Mouse (Mus musculus): ENCODE measurements around the gene Oasl2. TPM values are rescaled to one million over a fixed set of nuclear protein-coding genes. Genes with fewer than 3 reads are reported as not detected.
"Not testable (repeated sequence)": the region's sequence is repeated elsewhere in the genome, so short reads cannot be mapped to it uniquely, and the experiment has no call there.

The Oasl2 gene
- polyA plus RNA-seq, 1 experiment: 44.3 TPM

DNA sequence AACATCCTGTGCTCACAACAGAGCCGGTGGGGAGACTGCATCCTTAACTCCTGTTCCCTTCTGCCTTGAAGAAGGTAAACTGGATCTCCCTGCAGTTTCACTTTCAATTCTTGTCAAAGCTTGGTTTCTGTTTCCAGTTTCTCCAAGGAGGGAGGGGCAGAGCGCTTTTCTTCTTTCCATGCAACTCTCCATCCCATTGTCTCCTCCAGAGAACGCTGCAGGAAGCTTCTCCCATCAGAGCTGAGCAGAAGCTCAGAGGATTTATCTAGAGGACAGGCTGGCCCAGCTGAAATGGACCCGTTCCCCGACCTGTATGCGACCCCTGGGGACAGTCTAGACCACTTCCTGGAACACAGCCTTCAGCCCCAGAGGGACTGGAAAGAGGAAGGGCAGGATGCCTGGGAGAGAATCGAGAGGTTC is 648 bp downstream of the Oasl2 start:
- WGBS: under 1% methylated on average over 7 of the region's 7 CpGs
- Histone ChIP-seq H3K4me1 (ENCODE audit: control insufficient read depth, insufficient read depth, low read length) (peaks cover 2% of the 10 kb centered on the region), H3K27ac (ENCODE audit: control insufficient read depth, insufficient read depth, low read depth, low read length, poor library complexity) (peak overlapping the region; percentile 42), H3K4me3 (replicated peaks; ENCODE audit: control insufficient read depth, low read depth, low read length) (peak overlapping the region; percentile 51)
- TF ChIP-seq CTCF (IDR thresholded peaks at IDR 0.05; ENCODE audit: control insufficient read depth, insufficient read depth, low read length): no peak
- no peak for TF ChIP-seq POLR2A (IDR thresholded peaks at IDR 0.05; ENCODE audit: borderline replicate concordance, control insufficient read depth, low read depth, low read length)

DNA sequence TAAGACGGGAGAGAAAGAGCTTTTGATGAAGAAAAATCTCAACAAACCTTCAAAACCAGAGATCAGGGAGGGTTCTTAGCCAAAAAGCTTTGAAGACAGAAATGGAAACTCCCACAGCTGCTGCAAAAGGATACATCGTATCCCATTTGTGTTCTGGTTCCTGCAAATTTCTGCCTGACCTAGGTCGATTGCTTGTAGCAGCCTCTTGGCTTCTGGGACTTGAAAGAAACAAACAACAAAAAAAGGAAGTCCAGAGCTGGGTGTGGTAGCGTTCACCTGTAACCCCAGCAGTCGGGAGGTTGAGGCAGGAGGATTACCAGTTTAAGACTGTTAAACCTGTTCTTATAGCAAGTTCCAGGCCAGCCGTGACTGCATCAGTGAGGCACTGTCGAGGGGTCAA is 2.1 kb downstream of the Oasl2 start:
- peak overlapping the region; percentile 41 for H3K4me3 ChIP-seq (replicated peaks; ENCODE audit: control insufficient read depth, low read depth, low read length)
- H3K27ac ChIP-seq (ENCODE audit: control insufficient read depth, insufficient read depth, low read depth, low read length, poor library complexity): no peak overlapping the region
- TF ChIP-seq POLR2A (IDR thresholded peaks at IDR 0.05; ENCODE audit: borderline replicate concordance, control insufficient read depth, low read depth, low read length): no peak
- TF ChIP-seq CTCF (IDR thresholded peaks at IDR 0.05; ENCODE audit: control insufficient read depth, insufficient read depth, low read length): no peak
- H3K4me1 ChIP-seq (ENCODE audit: control insufficient read depth, insufficient read depth, low read length): peaks cover 2% of the 10 kb centered on the region
- 27% methylated on average over 7 of the region's 7 CpGs for WGBS

DNA sequence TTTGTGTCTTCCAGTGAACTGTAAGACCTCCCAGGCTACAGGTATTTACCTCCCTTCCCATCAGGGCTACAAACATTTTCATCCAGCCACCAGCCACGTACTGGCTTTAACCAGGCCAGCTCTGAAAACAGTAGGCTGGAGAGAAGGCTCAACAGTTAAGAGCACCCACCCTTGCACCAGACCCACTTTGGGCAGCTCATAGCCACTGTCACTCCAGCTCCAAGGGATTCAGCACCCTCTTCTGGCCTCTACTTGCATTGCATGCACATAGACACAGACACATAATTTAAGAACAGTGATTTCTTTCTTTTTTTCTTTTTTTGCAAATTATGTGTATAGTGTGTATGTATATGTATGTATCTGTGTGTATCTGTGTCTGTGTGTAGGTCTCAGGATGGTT is 5.7 kb downstream of the Oasl2 start:
- no peak overlapping the region for H3K4me3 ChIP-seq (replicated peaks; ENCODE audit: control insufficient read depth, low read depth, low read length)
- no peaks in the 10 kb centered on the region for H3K4me1 ChIP-seq (ENCODE audit: control insufficient read depth, insufficient read depth, low read length)
- no peak overlapping the region for H3K27ac ChIP-seq (ENCODE audit: control insufficient read depth, insufficient read depth, low read depth, low read length, poor library complexity)
- 57% methylated on average over 1 of the region's 1 CpGs for WGBS
- TF ChIP-seq POLR2A (IDR thresholded peaks at IDR 0.05; ENCODE audit: borderline replicate concordance, control insufficient read depth, low read depth, low read length) (no peak), CTCF (IDR thresholded peaks at IDR 0.05; ENCODE audit: control insufficient read depth, insufficient read depth, low read length) (peak; percentile 85)

DNA sequence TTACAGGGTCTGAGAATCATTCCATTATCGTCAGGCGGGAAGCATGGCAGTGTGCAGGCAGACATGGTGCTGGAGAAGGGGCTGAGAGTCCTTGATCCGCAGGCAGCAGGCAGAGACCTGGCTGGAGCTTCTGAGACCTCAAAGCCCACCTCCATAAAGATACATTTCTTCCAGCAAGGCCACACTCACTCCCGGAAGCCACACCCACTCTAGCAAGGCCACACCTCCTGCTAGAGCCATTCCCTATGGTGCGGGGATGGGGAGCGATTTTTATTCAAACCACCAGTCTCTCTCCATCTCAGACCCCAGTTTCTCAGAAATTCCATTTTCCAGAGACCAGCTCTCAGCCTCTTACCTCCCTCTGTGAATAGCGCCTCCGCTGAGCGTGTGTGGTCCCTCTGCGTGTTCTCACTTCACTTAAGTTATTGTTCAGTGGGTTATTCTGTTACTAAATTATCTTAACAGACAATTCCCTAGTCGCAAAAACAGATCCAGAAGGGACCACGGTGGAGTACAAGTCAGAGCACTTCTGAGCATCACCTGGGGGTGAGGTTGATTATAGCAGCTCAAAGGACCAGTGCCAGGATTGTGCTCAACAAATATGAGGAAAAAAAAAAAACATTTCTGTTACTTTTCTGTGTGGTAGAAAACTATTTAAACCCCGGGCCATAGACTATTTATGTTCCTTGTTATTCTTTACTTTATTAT is 12.0 kb downstream of the Oasl2 start:
- no peak overlapping the region for H3K4me3 ChIP-seq (replicated peaks; ENCODE audit: control insufficient read depth, low read depth, low read length)

GRCm38 (mm10) chr5:114913686-114914085 is 16.9 kb downstream of the Oasl2 start:
- Histone ChIP-seq H3K4me1 (ENCODE audit: control insufficient read depth, insufficient read depth, low read length) (peaks cover 5% of the 10 kb centered on the region), H3K4me3 (replicated peaks; ENCODE audit: control insufficient read depth, low read depth, low read length) (no peak overlapping the region), H3K27ac (ENCODE audit: control insufficient read depth, insufficient read depth, low read depth, low read length, poor library complexity) (no peak overlapping the region)
- TF ChIP-seq POLR2A (IDR thresholded peaks at IDR 0.05; ENCODE audit: borderline replicate concordance, control insufficient read depth, low read depth, low read length) (no peak), CTCF (IDR thresholded peaks at IDR 0.05; ENCODE audit: control insufficient read depth, insufficient read depth, low read length) (no peak)
- WGBS: 68% methylated on average over 4 of the region's 4 CpGs

More for the DNA sequence above, 12.0 kb downstream of the Oasl2 start:
- Histone ChIP-seq H3K27ac (ENCODE audit: control insufficient read depth, insufficient read depth, low read depth, low read length, poor library complexity) (no peak overlapping the region), H3K4me1 (ENCODE audit: control insufficient read depth, insufficient read depth, low read length) (no peaks in the 10 kb centered on the region)
- WGBS: 88% methylated on average over 13 of the region's 13 CpGs
- TF ChIP-seq CTCF (IDR thresholded peaks at IDR 0.05; ENCODE audit: control insufficient read depth, insufficient read depth, low read length) (no peak), POLR2A (IDR thresholded peaks at IDR 0.05; ENCODE audit: borderline replicate concordance, control insufficient read depth, low read depth, low read length) (no peak)

GRCm38 (mm10) chr5:114914855-114915254 is 18.1 kb downstream of the Oasl2 start:
- H3K4me3 ChIP-seq (replicated peaks; ENCODE audit: control insufficient read depth, low read depth, low read length): no peak overlapping the region
- TF ChIP-seq POLR2A (IDR thresholded peaks at IDR 0.05; ENCODE audit: borderline replicate concordance, control insufficient read depth, low read depth, low read length) (no peak), CTCF (IDR thresholded peaks at IDR 0.05; ENCODE audit: control insufficient read depth, insufficient read depth, low read length) (no peak)
- WGBS: 79% methylated on average over 8 of the region's 8 CpGs
- H3K4me1 ChIP-seq (ENCODE audit: control insufficient read depth, insufficient read depth, low read length): peaks cover 5% of the 10 kb centered on the region
- H3K27ac ChIP-seq (ENCODE audit: control insufficient read depth, insufficient read depth, low read depth, low read length, poor library complexity): no peak overlapping the region

DNA sequence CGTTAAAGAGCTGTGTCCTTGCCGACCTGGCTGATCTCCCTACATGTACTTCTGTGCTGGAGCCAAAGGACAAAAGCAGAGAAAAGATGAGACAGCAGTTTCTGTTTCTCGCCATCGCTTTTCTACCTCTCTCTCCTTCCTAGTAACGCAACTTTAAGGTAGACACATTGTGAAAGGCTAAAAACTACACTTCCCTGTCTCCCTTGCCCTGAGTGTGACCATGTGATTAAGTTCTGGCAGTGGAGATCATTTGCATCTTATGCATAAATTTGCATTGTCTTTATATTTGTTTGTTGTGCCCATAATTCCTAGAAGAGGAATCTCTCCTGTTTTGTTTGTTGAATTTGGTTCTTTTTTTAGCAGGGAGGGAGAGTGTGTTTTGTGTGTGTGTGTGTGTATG is 19.1 kb downstream of the Oasl2 start:
- TF ChIP-seq POLR2A (IDR thresholded peaks at IDR 0.05; ENCODE audit: borderline replicate concordance, control insufficient read depth, low read depth, low read length): no peak
- TF ChIP-seq CTCF (IDR thresholded peaks at IDR 0.05; ENCODE audit: control insufficient read depth, insufficient read depth, low read length): no peak
- peaks cover 5% of the 10 kb centered on the region for H3K4me1 ChIP-seq (ENCODE audit: control insufficient read depth, insufficient read depth, low read length)
- 41% methylated on average over 5 of the region's 5 CpGs for WGBS
- peak overlapping the region; percentile 10; the same call in 1 of the 2 replicates for H3K27ac ChIP-seq (ENCODE audit: control insufficient read depth, insufficient read depth, low read depth, low read length, poor library complexity)
- peak overlapping the region; percentile 6 for H3K4me3 ChIP-seq (replicated peaks; ENCODE audit: control insufficient read depth, low read depth, low read length)

GRCm38 (mm10) chr5:114916777-114917176 is 20.0 kb downstream of the Oasl2 start:
- Histone ChIP-seq H3K4me3 (replicated peaks; ENCODE audit: control insufficient read depth, low read depth, low read length) (no peak overlapping the region), H3K4me1 (ENCODE audit: control insufficient read depth, insufficient read depth, low read length) (peaks cover 6% of the 10 kb centered on the region), H3K27ac (ENCODE audit: control insufficient read depth, insufficient read depth, low read depth, low read length, poor library complexity) (peak overlapping the region; percentile 73)
- 29% methylated on average over 4 of the region's 4 CpGs for WGBS
- TF ChIP-seq POLR2A (IDR thresholded peaks at IDR 0.05; ENCODE audit: borderline replicate concordance, control insufficient read depth, low read depth, low read length) (no peak), CTCF (IDR thresholded peaks at IDR 0.05; ENCODE audit: control insufficient read depth, insufficient read depth, low read length) (no peak)

DNA sequence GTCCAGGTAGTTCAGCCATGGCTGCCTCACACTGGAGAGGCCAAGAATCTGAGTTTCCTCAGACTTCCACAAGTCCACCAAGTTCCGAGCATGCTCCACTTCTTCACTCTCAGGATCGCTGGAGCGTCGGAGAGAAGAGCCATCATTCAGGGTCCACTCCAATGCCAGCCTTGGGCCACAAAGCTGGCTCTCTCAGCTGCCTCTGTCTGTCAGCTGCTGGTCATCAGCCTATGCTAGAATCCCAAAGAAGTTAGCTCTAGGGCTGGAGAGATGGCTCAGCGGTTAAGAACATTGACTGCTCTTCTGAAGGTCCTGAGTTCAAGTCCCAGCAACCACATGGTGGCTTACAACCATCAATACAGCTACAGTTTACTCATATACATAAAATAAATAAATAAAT is 20.6 kb downstream of the Oasl2 start:
- not testable (repeated sequence) for H3K4me1 ChIP-seq (ENCODE audit: control insufficient read depth, insufficient read depth, low read length); H3K27ac ChIP-seq (ENCODE audit: control insufficient read depth, insufficient read depth, low read depth, low read length, poor library complexity); H3K4me3 ChIP-seq (replicated peaks; ENCODE audit: control insufficient read depth, low read depth, low read length)
- 84% methylated on average over 5 of the region's 5 CpGs for WGBS
